Mouse (Mus musculus): ENCODE measurements around the gene Gemin4. TPM values are rescaled to one million over a fixed set of nuclear protein-coding genes. Genes with fewer than 3 reads are reported as not detected.

Gene Gemin4
- total and polyA plus RNA-seq, 3 experiments = 41.3 to 51.6 (median 46.5) TPM

DNA sequence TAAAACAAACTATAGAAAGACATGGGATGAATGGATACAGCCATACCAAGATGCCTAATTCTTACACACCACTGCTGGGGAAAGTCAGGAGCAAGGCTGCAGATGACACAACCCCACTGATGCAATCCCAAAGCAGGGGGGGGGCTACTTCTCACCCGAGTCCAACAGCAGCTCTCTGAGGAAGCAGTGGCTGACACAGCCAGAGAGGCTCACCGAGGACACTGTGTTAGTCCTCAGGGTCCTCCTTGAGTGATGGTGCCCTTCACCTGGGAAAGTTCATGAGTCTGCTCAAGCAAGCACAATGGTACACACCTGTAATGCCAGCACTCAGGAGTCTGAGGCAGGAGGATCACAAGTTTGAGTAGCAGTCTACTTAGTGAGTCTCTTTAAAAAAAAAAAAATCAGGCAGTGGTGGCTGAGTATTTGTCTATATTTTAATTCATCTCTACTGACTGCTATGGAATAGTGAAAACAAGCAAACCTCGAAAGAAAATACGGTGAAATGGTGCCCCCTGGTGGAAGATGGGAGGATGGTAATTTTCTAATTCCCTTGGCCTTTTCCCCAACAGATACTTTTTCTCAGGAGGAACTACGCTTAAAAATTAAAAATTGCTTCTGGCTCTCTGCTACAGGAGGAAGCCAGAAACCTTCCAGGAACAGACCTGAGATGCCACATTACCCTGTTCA lies 50.2 kb downstream of the Gemin4 start:
- peak; percentile 75 for DNase-seq (ENCODE audit: extremely low read depth)
- Histone ChIP-seq H3K79me2 (replicated peaks; ENCODE audit: control insufficient read depth, extremely low read depth, insufficient read depth, poor library complexity, severe bottlenecking) (no peaks in the 10 kb centered on the region), H3K9me3 (replicated peaks; ENCODE audit: low read length) (no peaks in the 10 kb centered on the region), H3K36me3 (replicated peaks in 1 of 2; ENCODE audit: control insufficient read depth in 1 of 2, insufficient read depth in 1 of 2, low read length in 1 of 2) (peaks cover 19 to 71% of the 10 kb centered on the region in 2 experiments), H3K4me3 (replicated peaks in 1 of 3; ENCODE audit: low read depth in 2 of 3, low read length in 2 of 3, poor library complexity in 1 of 3) (no peak overlapping the region), H3K9ac (ENCODE audit: insufficient read depth, low read depth) (no peak overlapping the region), H3K4me1 (ENCODE audit: control insufficient read depth in 1 of 2, insufficient read depth in 2 of 2) (peaks cover 3 to 13% of the 10 kb centered on the region in 2 experiments), H3K27me3 (replicated peaks) (no peaks in the 10 kb centered on the region), H3K27ac (ENCODE audit: insufficient read depth, low read depth) (0 out of 2 replicates have a peak overlapping the region, but pooled peaks have one; percentile 13), H3K4me2 (ENCODE audit: insufficient read depth, low read depth, poor library complexity, severe bottlenecking) (peak overlapping the region; percentile 7; the same call in 1 of the 2 replicates)
- dilution Hi-C loops (cut with MboI; ENCODE audit: extremely low pct_ligation_motif_present, extremely low pct_unique_long_range_greater_than_20kb, low sequenced_read_pairs) (no loop called here), in situ Hi-C loops (cut with MboI; ENCODE audit: low pct_ligation_motif_present, low pct_unique_long_range_greater_than_20kb, low sequenced_read_pairs) (no loop called here)
- TF ChIP-seq BHLHE40 (IDR thresholded peaks at IDR 0.05; ENCODE audit: low read depth, low read length) = no peak
- TF ChIP-seq USF2 (conservative IDR thresholded peaks at IDR 0.05; ENCODE audit: low read depth, low read length) = no peak
- TF ChIP-seq GABPA (IDR thresholded peaks at IDR 0.05; ENCODE audit: insufficient replicate concordance, low read depth, low read length) = no peak
- TF ChIP-seq RAD21 (IDR thresholded peaks at IDR 0.05; ENCODE audit: low read depth, low read length) = peak; percentile 95
- no peak for TF ChIP-seq ZMIZ1 (IDR thresholded peaks at IDR 0.05; ENCODE audit: low read depth, low read length)
- TF ChIP-seq CHD1 (IDR thresholded peaks at IDR 0.05; ENCODE audit: low read depth, low read length) = no peak
- TF ChIP-seq PAX5 (IDR thresholded peaks at IDR 0.05; ENCODE audit: low read length) = no peak
- no peak for TF ChIP-seq MAX (IDR thresholded peaks at IDR 0.05; ENCODE audit: low read length)
- no peak for TF ChIP-seq RCOR1 (conservative IDR thresholded peaks at IDR 0.05; ENCODE audit: low read depth, low read length)
- TF ChIP-seq SMC3 (IDR thresholded peaks at IDR 0.05; ENCODE audit: low read depth, low read length) = peak; percentile 88
- peak; percentile 36; the same call in 1 of the 2 replicates for TF ChIP-seq ZC3H11A (IDR thresholded peaks at IDR 0.05; ENCODE audit: low read depth, low read length)
- TF ChIP-seq CTCF (conservative IDR thresholded peaks at IDR 0.05 in 1 of 2, IDR thresholded peaks at IDR 0.05 in 1 of 2; ENCODE audit: low read depth in 2 of 2, low read length in 2 of 2) = peak; percentile 87 to 94
- TF ChIP-seq POLR2A (IDR thresholded peaks at IDR 0.05; ENCODE audit: low read depth, low read length) = no peak
- TF ChIP-seq ETS1 (conservative IDR thresholded peaks at IDR 0.05; ENCODE audit: low read depth, low read length) = no peak
- no peak for TF ChIP-seq CHD2 (IDR thresholded peaks at IDR 0.05; ENCODE audit: low read length)

DNA sequence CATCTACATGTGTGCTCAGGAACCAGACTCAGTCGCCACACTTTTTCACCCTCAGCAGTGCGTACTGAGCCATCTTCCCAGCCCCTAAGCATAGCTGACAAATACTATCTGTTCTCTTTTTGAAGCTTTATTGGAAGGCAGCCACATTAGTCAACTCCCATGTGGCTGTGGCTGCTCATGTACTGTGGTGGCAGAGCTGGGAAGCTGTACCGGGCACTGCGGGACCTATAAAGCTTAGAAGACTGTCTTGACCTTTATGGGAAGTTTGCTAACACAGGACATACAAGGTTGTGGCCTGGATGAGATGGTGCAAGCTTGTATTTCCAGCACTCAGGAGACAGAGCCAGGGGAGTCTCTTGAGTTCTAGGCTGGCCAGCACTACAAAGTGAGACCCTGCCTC lies 50.8 kb downstream of the Gemin4 start:
- Histone ChIP-seq H3K79me2 (replicated peaks; ENCODE audit: control insufficient read depth, extremely low read depth, insufficient read depth, poor library complexity, severe bottlenecking) (no peaks in the 10 kb centered on the region), H3K9ac (ENCODE audit: insufficient read depth, low read depth) (no peak overlapping the region), H3K9me3 (replicated peaks; ENCODE audit: low read length) (no peaks in the 10 kb centered on the region), H3K4me3 (replicated peaks in 1 of 3; ENCODE audit: low read depth in 2 of 3, low read length in 2 of 3, poor library complexity in 1 of 3) (no peak overlapping the region), H3K4me1 (ENCODE audit: control insufficient read depth in 1 of 2, insufficient read depth in 2 of 2) (peaks cover 3 to 13% of the 10 kb centered on the region in 2 experiments), H3K27ac (ENCODE audit: insufficient read depth, low read depth) (no peak overlapping the region), H3K36me3 (replicated peaks in 1 of 2; ENCODE audit: control insufficient read depth in 1 of 2, insufficient read depth in 1 of 2, low read length in 1 of 2) (peaks cover 18 to 70% of the 10 kb centered on the region in 2 experiments), H3K27me3 (replicated peaks) (no peaks in the 10 kb centered on the region), H3K4me2 (ENCODE audit: insufficient read depth, low read depth, poor library complexity, severe bottlenecking) (no peak overlapping the region)
- in situ Hi-C loops (cut with MboI; ENCODE audit: low pct_ligation_motif_present, low pct_unique_long_range_greater_than_20kb, low sequenced_read_pairs) (no loop called here), dilution Hi-C loops (cut with MboI; ENCODE audit: extremely low pct_ligation_motif_present, extremely low pct_unique_long_range_greater_than_20kb, low sequenced_read_pairs) (no loop called here)
- TF ChIP-seq TCF12 (IDR thresholded peaks at IDR 0.05; ENCODE audit: low read depth, low read length) (no peak), EP300 (IDR thresholded peaks at IDR 0.05; ENCODE audit: low read length) (no peak), MAFK (IDR thresholded peaks at IDR 0.05; ENCODE audit: insufficient replicate concordance, low read length) (no peak), MXI1 (IDR thresholded peaks at IDR 0.05; ENCODE audit: low read depth, low read length) (no peak), CTCF (conservative IDR thresholded peaks at IDR 0.05 in 1 of 2, IDR thresholded peaks at IDR 0.05 in 1 of 2; ENCODE audit: low read depth in 2 of 2, low read length in 2 of 2) (no peak), MAZ (IDR thresholded peaks at IDR 0.05; ENCODE audit: low read depth, low read length) (no peak), SMC3 (IDR thresholded peaks at IDR 0.05; ENCODE audit: low read depth, low read length) (no peak), KAT2A (IDR thresholded peaks at IDR 0.05; ENCODE audit: insufficient replicate concordance, low read length) (no peak), NELFE (IDR thresholded peaks at IDR 0.05; ENCODE audit: low read depth, low read length) (no peak), E2F4 (IDR thresholded peaks at IDR 0.05; ENCODE audit: insufficient replicate concordance, low read depth, low read length) (no peak), ZKSCAN1 (IDR thresholded peaks at IDR 0.05; ENCODE audit: borderline replicate concordance, low read depth, low read length) (no peak), CHD1 (IDR thresholded peaks at IDR 0.05; ENCODE audit: low read depth, low read length) (no peak), CHD2 (IDR thresholded peaks at IDR 0.05; ENCODE audit: low read length) (no peak), HCFC1 (IDR thresholded peaks at IDR 0.05; ENCODE audit: low read depth, low read length) (no peak), IRF4 (IDR thresholded peaks at IDR 0.05; ENCODE audit: low read depth, low read length) (no peak), JUND (conservative IDR thresholded peaks at IDR 0.05; ENCODE audit: low read depth, low read length) (no peak), PAX5 (IDR thresholded peaks at IDR 0.05; ENCODE audit: low read length) (no peak), ZNF384 (IDR thresholded peaks at IDR 0.05; ENCODE audit: low read depth, low read length) (no peak), BHLHE40 (IDR thresholded peaks at IDR 0.05; ENCODE audit: low read depth, low read length) (no peak), MAX (IDR thresholded peaks at IDR 0.05; ENCODE audit: low read length) (no peak)
- DNase-seq (ENCODE audit: extremely low read depth) = no peak

Measured in CH12.LX (cell line).